Mouse (Mus musculus): Measurements from ENCODE around the gene 1700123K08Rik.
A peak's percentile ranks its signal among the peaks of the same experiment; 100 is the strongest.
"Not testable (repeated sequence)": the region's sequence is repeated elsewhere in the genome, so short reads cannot be mapped to it uniquely, and the experiment has no call there.

1700123K08Rik gene

DNA sequence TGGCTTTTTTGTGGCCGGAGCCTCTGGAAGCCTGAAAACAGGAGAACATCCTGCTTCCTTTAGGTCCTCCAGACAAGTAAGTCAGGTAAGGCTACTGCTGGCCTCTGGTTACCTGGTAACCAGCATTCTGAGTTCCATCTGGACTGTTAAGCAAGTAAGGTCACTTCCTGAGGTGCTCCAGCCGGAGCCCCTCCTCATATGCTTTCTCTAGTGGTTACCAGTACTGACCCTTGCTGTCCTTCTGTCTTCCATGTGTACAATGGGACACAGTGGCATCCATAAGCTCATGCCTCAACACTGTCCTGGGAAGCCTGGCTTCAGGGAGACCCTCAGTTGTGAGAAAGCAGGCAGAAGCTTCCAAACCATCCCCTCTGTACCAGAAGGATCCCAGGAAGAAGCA, at the start of gene 1700123K08Rik:
1700123K08Rik (minus strand) TSS at position 101 of the 400 bp plus-strand sequence.
- DNase-seq (ENCODE audit: low read depth) = not testable (repeated sequence)

DNA sequence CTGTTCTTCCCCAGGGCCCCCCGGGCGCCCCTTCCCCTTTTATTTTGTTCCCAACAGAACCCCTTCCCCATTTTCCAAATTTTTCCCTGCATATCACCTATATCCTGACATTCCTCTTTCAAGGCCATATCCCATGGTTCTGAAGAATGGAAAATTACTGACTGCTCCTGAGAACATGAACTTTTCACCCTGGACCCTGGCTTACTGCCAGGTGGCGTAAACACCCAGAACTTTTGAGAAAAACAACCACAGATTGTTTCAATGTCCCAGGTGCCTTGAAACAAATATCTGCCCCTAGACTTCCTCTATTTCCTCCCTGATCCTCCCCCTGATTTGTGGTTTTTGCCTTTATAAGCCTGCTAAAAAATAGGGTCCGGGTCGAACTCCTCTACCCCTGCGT, 22.9 kb upstream of the 1700123K08Rik start:
- DNase-seq (ENCODE audit: low read depth) = no peak

DNA sequence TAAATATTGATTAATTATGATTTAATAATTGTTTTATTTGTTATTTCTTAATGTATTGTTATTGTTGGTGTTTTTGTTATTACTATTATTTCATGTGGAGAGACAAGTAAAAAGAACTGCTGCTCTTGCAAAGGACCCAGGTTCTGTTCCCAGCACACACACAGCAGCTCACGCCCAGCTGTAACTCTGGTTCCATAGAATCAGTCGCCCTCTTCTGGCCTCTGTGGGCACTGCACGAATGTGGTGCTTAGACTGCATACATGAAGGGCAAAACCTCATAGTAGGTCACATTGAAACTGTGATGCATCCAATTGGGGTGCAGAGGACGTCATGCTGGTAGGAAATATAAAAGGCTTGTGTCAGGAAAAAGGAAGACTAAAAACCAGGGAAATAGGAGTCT, 7.1 kb upstream of the 1700123K08Rik start:
- peak; percentile 2 for DNase-seq (ENCODE audit: low read depth)

DNA sequence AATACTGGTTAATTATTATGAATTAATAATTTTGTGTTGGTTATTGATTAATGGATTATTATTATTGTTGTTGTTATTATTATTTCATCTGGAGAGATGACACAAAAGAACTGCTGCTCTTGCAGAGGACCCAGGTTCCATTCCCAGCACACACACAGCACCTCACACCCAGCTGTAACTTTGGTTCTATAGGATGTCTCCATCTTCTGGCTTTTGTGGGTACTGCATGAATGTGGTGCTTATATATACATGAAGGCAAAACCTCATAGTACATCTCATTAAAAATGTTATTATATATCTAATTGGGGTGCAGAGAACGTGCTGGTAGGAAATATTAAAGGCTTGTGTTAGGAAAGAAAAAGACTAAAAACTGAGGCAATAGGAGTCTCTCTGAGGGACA, 11.8 kb downstream of the 1700123K08Rik start:
- DNase-seq (ENCODE audit: low read depth) = peak; percentile 5

DNA sequence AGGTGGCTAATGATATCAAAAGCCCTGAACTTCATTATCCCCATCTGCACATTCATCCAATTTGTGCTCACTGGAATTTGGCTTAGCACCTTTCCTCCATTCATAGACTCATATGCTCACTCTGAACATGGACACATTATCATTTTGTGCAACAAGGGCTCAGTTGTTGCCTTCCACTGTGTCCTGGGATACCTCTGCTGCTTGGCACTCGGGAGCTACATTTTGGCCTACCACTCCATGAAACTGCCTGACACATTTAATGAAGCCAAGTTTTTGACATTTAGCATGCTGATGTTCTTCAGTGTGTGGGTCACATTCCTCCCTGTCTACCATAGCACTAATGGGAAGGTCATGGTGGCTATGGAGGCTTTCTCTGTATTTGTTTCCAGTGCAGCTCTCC, 32.0 kb downstream of the 1700123K08Rik start:
- no peak for DNase-seq (ENCODE audit: low read depth)
